Mouse (Mus musculus) cortical plate, adult 2 months (tissue): ENCODE measurements around the gene Myrf.

Experiments
- CTCF ChIP-seq: fragments of 200-500 bp; IDR thresholded peaks from 2 replicates; pipeline ENCODE4 v1.5.1; 2011; ENCODE audit warnings: mild to moderate bottlenecking, control low read depth, low read length; ENCODE audit not compliant: insufficient read depth; ENCODE audit errors: extremely low read depth
- POLR2A ChIP-seq: fragments of 200-500 bp; IDR thresholded peaks from 2 replicates; pipeline ENCODE4 v1.6.1; 2011; ENCODE audit warnings: mild to moderate bottlenecking, low read length, control low read depth; ENCODE audit not compliant: insufficient read depth; ENCODE audit errors: extremely low read depth

DNA sequence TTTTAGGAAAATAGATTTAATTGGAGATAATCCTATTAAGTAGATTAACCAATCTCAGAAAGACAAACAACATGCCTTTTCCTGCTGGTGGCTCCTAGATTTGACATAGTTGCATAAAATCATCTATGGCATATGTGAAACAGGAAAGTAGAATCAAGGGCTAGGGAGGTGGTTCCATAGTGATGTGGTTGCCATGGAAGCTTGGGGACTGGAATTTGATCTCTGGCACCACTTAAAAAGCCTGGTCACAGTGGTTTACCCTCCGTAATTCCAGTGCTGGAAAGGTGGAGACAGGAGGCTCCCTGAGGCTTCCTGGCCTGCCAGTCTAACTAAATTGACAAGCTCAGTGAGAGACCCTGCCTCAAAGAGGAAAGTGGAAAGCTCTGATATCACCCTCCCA lies 70.1 kb downstream of the Myrf start:
- TF ChIP-seq CTCF (no peak), POLR2A (no peak)
